Mouse (Mus musculus): ENCODE measurements around the gene St3gal3. TPM values are rescaled to one million over a fixed set of nuclear protein-coding genes. Genes with fewer than 3 reads are reported as not detected.

St3gal3 gene
- polyA plus RNA-seq, 1 experiment from 2014 or later: 2.5 TPM

DNA sequence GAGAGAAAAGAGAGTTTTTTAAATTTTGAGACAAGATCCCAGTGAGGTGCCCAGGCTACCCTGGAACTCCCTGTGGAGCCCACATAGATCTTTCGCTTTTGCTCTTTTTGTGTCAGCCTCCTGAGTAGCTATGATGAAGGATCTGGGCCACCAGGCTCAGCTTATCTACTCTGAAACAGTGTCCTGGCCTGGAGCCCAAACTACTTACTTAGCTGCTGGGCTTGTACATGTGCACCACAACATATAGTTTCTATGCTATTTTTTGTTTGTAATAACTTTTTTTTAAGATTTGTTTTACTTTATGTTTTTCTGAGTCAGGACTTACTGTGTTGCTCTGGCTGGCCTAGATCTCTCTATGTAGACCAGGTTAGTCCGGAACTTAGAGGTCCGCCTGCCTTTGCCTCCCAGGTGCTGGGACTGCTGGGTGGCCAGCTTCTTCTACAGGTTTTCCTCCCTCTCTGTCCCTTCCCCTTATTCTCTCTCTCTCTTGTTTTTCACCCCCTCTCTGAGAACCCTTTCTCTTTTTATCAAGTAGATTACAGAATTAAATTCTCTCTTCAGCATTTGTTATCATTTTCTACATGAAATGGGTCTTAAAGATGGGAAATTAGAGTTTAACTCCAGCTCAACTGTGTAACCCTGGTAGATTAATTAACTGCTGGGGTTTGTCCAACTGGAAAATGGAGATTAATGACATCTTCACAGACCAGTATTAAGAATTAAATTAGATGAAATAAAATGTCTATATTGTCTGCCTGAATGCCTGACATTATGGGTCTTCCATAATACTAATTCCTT, 29.3 kb downstream of the St3gal3 start:
- Histone ChIP-seq H3K9me3 (replicated peaks; ENCODE audit: control insufficient read depth, low read length) (no peaks in the 10 kb centered on the region), H3K27me3 (ENCODE audit: control insufficient read depth, insufficient read depth, low read depth, low read length) (no peaks in the 10 kb centered on the region), H3K36me3 (ENCODE audit: control insufficient read depth, insufficient read depth) (no peaks in the 10 kb centered on the region), H3K27ac (ENCODE audit: low read length) (peak overlapping the region; percentile 41; the same call in 1 of the 2 replicates), H3K4me1 (ENCODE audit: control insufficient read depth, low read depth, low read length) (peaks cover 19% of the 10 kb centered on the region), H3K4me3 (ENCODE audit: low read depth, low read length) (no peak overlapping the region), H3K4me2 (ENCODE audit: low read depth, low read length) (no peak overlapping the region), H3K9ac (ENCODE audit: low read depth, low read length) (no peak overlapping the region)
- peak; percentile 66 for ATAC-seq (ENCODE audit: low read depth)
- 40% methylated on average over 3 of the region's 3 CpGs for WGBS (ENCODE audit: insufficient replicate concordance)

- Histone ChIP-seq H3K27me3 (ENCODE audit: control insufficient read depth, insufficient read depth, low read depth, low read length) (no peaks in the 10 kb centered on the region), H3K27ac (ENCODE audit: low read length) (no peak overlapping the region), H3K9ac (ENCODE audit: low read depth, low read length) (no peak overlapping the region), H3K4me2 (ENCODE audit: low read depth, low read length) (no peak overlapping the region), H3K9me3 (replicated peaks; ENCODE audit: control insufficient read depth, low read length) (no peaks in the 10 kb centered on the region), H3K36me3 (ENCODE audit: control insufficient read depth, insufficient read depth) (no peaks in the 10 kb centered on the region), H3K4me3 (ENCODE audit: low read depth, low read length) (no peak overlapping the region), H3K4me1 (ENCODE audit: control insufficient read depth, low read depth, low read length) (peaks cover 4% of the 10 kb centered on the region)
- ATAC-seq (ENCODE audit: low read depth): no peak
- 71% methylated on average over 8 of the region's 8 CpGs for WGBS (ENCODE audit: insufficient replicate concordance)
These were observed 31.4 kb downstream of the St3gal3 start for GRCm38 (mm10) chr4:118103280-118103830.

DNA sequence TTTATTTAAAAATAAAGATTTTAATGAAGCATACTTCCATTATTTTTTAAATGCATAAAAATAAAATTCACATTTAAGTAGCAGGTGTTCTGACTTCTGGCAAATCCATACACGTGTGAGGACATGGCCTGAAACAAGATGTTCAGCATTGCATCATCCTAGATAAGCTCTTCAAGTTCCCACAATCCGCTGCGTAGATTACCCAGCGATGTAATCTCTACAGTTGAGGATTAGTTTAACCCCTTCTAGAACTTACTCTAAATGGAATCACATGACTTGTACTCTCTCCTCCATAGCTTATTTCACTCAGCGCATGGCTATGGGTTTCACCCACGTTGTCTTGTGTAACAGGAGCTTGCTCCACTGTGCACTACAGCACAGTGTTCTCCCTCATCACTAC, 33.2 kb downstream of the St3gal3 start:
- Histone ChIP-seq H3K9ac (ENCODE audit: low read depth, low read length) (no peak overlapping the region), H3K9me3 (replicated peaks; ENCODE audit: control insufficient read depth, low read length) (no peaks in the 10 kb centered on the region), H3K4me2 (ENCODE audit: low read depth, low read length) (no peak overlapping the region), H3K27ac (ENCODE audit: low read length) (no peak overlapping the region), H3K36me3 (ENCODE audit: control insufficient read depth, insufficient read depth) (no peaks in the 10 kb centered on the region), H3K4me3 (ENCODE audit: low read depth, low read length) (no peak overlapping the region), H3K27me3 (ENCODE audit: control insufficient read depth, insufficient read depth, low read depth, low read length) (no peaks in the 10 kb centered on the region), H3K4me1 (ENCODE audit: control insufficient read depth, low read depth, low read length) (peaks cover 3% of the 10 kb centered on the region)
- 45% methylated on average over 6 of the region's 6 CpGs for WGBS (ENCODE audit: insufficient replicate concordance)
- ATAC-seq (ENCODE audit: low read depth): no peak

- Histone ChIP-seq H3K4me1 (ENCODE audit: control insufficient read depth, low read depth, low read length) (no peaks in the 10 kb centered on the region), H3K9ac (ENCODE audit: low read depth, low read length) (no peak overlapping the region), H3K27me3 (ENCODE audit: control insufficient read depth, insufficient read depth, low read depth, low read length) (no peaks in the 10 kb centered on the region), H3K4me2 (ENCODE audit: low read depth, low read length) (no peak overlapping the region), H3K36me3 (ENCODE audit: control insufficient read depth, insufficient read depth) (no peaks in the 10 kb centered on the region), H3K27ac (ENCODE audit: low read length) (no peak overlapping the region), H3K4me3 (ENCODE audit: low read depth, low read length) (no peak overlapping the region), H3K9me3 (replicated peaks; ENCODE audit: control insufficient read depth, low read length) (no peaks in the 10 kb centered on the region)
- ATAC-seq (ENCODE audit: low read depth): no peak
- WGBS (ENCODE audit: insufficient replicate concordance): 47% methylated on average over 8 of the region's 8 CpGs
These were observed 34.9 kb downstream of the St3gal3 start for GRCm38 (mm10) chr4:118099637-118100364.

GRCm38 (mm10) chr4:118098571-118098970, 36.1 kb downstream of the St3gal3 start:
- 79% methylated on average over 6 of the region's 6 CpGs for WGBS (ENCODE audit: insufficient replicate concordance)
- H3K9me3 ChIP-seq (replicated peaks; ENCODE audit: control insufficient read depth, low read length): no peaks in the 10 kb centered on the region
- H3K27ac ChIP-seq (ENCODE audit: low read length): no peak overlapping the region
- H3K4me3 ChIP-seq (ENCODE audit: low read depth, low read length): no peak overlapping the region
- H3K4me2 ChIP-seq (ENCODE audit: low read depth, low read length): no peak overlapping the region
- no peaks in the 10 kb centered on the region for H3K36me3 ChIP-seq (ENCODE audit: control insufficient read depth, insufficient read depth)
- H3K27me3 ChIP-seq (ENCODE audit: control insufficient read depth, insufficient read depth, low read depth, low read length): no peaks in the 10 kb centered on the region
- no peak overlapping the region for H3K9ac ChIP-seq (ENCODE audit: low read depth, low read length)
- ATAC-seq (ENCODE audit: low read depth): no peak
- no peaks in the 10 kb centered on the region for H3K4me1 ChIP-seq (ENCODE audit: control insufficient read depth, low read depth, low read length)

DNA sequence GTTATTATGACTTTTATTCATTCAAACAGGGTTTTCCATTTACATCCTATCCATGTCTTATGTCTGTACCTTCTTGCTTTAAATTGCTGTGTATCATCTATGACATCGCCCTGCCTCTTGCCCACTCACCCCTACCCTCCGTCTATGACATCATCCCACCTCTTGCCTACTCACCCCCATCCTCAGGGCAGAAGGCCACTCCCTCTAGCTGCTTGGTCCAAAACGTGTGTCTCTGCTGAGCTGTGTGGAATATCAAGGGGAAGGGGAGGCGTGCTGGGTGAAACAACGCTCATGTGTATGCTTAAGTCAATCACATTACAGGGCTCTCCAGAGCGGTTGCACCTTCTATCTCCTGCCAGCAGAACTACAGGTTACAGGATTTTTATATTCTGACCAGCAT, 38.6 kb downstream of the St3gal3 start:
- H3K9ac ChIP-seq (ENCODE audit: low read depth, low read length): no peak overlapping the region
- no peak overlapping the region for H3K27ac ChIP-seq (ENCODE audit: low read length)
- H3K9me3 ChIP-seq (replicated peaks; ENCODE audit: control insufficient read depth, low read length): no peaks in the 10 kb centered on the region
- no peak overlapping the region for H3K4me2 ChIP-seq (ENCODE audit: low read depth, low read length)
- no peak for ATAC-seq (ENCODE audit: low read depth)
- no peaks in the 10 kb centered on the region for H3K4me1 ChIP-seq (ENCODE audit: control insufficient read depth, low read depth, low read length)
- no peaks in the 10 kb centered on the region for H3K27me3 ChIP-seq (ENCODE audit: control insufficient read depth, insufficient read depth, low read depth, low read length)
- 71% methylated on average over 6 of the region's 6 CpGs for WGBS (ENCODE audit: insufficient replicate concordance)
- H3K36me3 ChIP-seq (ENCODE audit: control insufficient read depth, insufficient read depth): no peaks in the 10 kb centered on the region
- H3K4me3 ChIP-seq (ENCODE audit: low read depth, low read length): no peak overlapping the region

GRCm38 (mm10) chr4:118092784-118093457, 41.8 kb downstream of the St3gal3 start:
- Histone ChIP-seq H3K4me1 (ENCODE audit: control insufficient read depth, low read depth, low read length) (peaks cover 6% of the 10 kb centered on the region), H3K4me3 (ENCODE audit: low read depth, low read length) (no peak overlapping the region), H3K9ac (ENCODE audit: low read depth, low read length) (no peak overlapping the region), H3K4me2 (ENCODE audit: low read depth, low read length) (no peak overlapping the region), H3K27me3 (ENCODE audit: control insufficient read depth, insufficient read depth, low read depth, low read length) (no peaks in the 10 kb centered on the region), H3K9me3 (replicated peaks; ENCODE audit: control insufficient read depth, low read length) (no peaks in the 10 kb centered on the region), H3K27ac (ENCODE audit: low read length) (no peak overlapping the region), H3K36me3 (ENCODE audit: control insufficient read depth, insufficient read depth) (no peaks in the 10 kb centered on the region)
- no peak for ATAC-seq (ENCODE audit: low read depth)
- WGBS (ENCODE audit: insufficient replicate concordance): 79% methylated on average over 11 of the region's 11 CpGs

GRCm38 (mm10) chr4:118090449-118090848, 44.3 kb downstream of the St3gal3 start:
- Histone ChIP-seq H3K36me3 (ENCODE audit: control insufficient read depth, insufficient read depth) (no peaks in the 10 kb centered on the region), H3K4me1 (ENCODE audit: control insufficient read depth, low read depth, low read length) (peaks cover 6% of the 10 kb centered on the region), H3K4me2 (ENCODE audit: low read depth, low read length) (no peak overlapping the region), H3K9ac (ENCODE audit: low read depth, low read length) (no peak overlapping the region), H3K9me3 (replicated peaks; ENCODE audit: control insufficient read depth, low read length) (no peaks in the 10 kb centered on the region), H3K27ac (ENCODE audit: low read length) (no peak overlapping the region), H3K27me3 (ENCODE audit: control insufficient read depth, insufficient read depth, low read depth, low read length) (no peaks in the 10 kb centered on the region), H3K4me3 (ENCODE audit: low read depth, low read length) (no peak overlapping the region)
- WGBS (ENCODE audit: insufficient replicate concordance): 81% methylated on average over 11 of the region's 11 CpGs
- ATAC-seq (ENCODE audit: low read depth): no peak
